9 mouse cellular contexts compared by ENCODE assay signal in genomic region chr2:84775665-84776064, GRCm38 (mm10). TPM values are rescaled to one million over a fixed set of nuclear protein-coding genes. Genes with fewer than 3 reads are reported as not detected.
A peak's percentile ranks its signal among the peaks of the same experiment; 100 is the strongest.
DNase-seq lines count a peak whose midpoint lies in the region; ATAC-seq lines count a peak whose summit lies in the region.
"Had no signal": no experiment of that assay in that cellular context is flagged by ENCODE, and none has a peak within 500 bp of the region (broad histone marks: within the 10 kb centered on the region; RNA-seq: fewer than 3 reads in every experiment).

No protein-coding gene starts in this region.

- no peak overlapping the region for H3K27ac ChIP-seq in heart, embryonic 12.5 days (ENCODE audit: poor library complexity, severe bottlenecking)
- H3K27ac ChIP-seq in midbrain, embryonic 13.5 days = peak overlapping the region; percentile 70
- H3K27ac ChIP-seq in midbrain, embryonic 16.5 days (ENCODE audit: low read length) = no peak overlapping the region
- peak overlapping the region; percentile 67 for H3K27ac ChIP-seq in intestine, embryonic 15.5 days

- no peaks in the 10 kb centered on the region for H3K9me3 ChIP-seq in heart, embryonic 12.5 days (replicated peaks)
- no peaks in the 10 kb centered on the region for H3K9me3 ChIP-seq in midbrain, embryonic 13.5 days
- no peaks in the 10 kb centered on the region for H3K9me3 ChIP-seq in midbrain, embryonic 16.5 days (replicated peaks; ENCODE audit: control insufficient read depth, low read length, poor library complexity, severe bottlenecking)
- H3K9me3 ChIP-seq in intestine, embryonic 15.5 days = no peaks in the 10 kb centered on the region

- H3K27me3 ChIP-seq in heart, embryonic 12.5 days (replicated peaks) = peaks cover 5% of the 10 kb centered on the region
- H3K27me3 ChIP-seq in midbrain, embryonic 13.5 days = no peaks in the 10 kb centered on the region
- H3K27me3 ChIP-seq in midbrain, embryonic 16.5 days (ENCODE audit: control insufficient read depth, insufficient read depth, low read depth, low read length) = no peaks in the 10 kb centered on the region
- H3K27me3 ChIP-seq in intestine, embryonic 15.5 days (replicated peaks) = no peaks in the 10 kb centered on the region

- no peaks in the 10 kb centered on the region; the same call in 1 of the 2 replicates for H3K36me3 ChIP-seq in heart, embryonic 12.5 days
- H3K36me3 ChIP-seq in midbrain, embryonic 13.5 days = no peaks in the 10 kb centered on the region
- no peaks in the 10 kb centered on the region for H3K36me3 ChIP-seq in midbrain, embryonic 16.5 days (ENCODE audit: control insufficient read depth, insufficient read depth, low read length)
- H3K36me3 ChIP-seq in intestine, embryonic 15.5 days = no peaks in the 10 kb centered on the region

- 86% methylated on average over 6 of the region's 6 CpGs for WGBS in heart, embryonic 12.5 days
- WGBS in midbrain, embryonic 13.5 days = 83% methylated on average over 6 of the region's 6 CpGs
- WGBS in midbrain, embryonic 16.5 days = 83% methylated on average over 6 of the region's 6 CpGs
- WGBS in intestine, embryonic 15.5 days = 74% methylated on average over 6 of the region's 6 CpGs

- H3K9ac ChIP-seq in heart, embryonic 12.5 days = no peak overlapping the region
- H3K9ac ChIP-seq in midbrain, embryonic 13.5 days (replicated peaks) = no peak overlapping the region
- H3K9ac ChIP-seq in midbrain, embryonic 16.5 days (ENCODE audit: low read depth, low read length) = no peak overlapping the region
- no peak overlapping the region for H3K9ac ChIP-seq in intestine, embryonic 15.5 days

- peaks cover 13% of the 10 kb centered on the region for H3K4me1 ChIP-seq in heart, embryonic 12.5 days (replicated peaks)
- H3K4me1 ChIP-seq in midbrain, embryonic 13.5 days (replicated peaks) = peaks cover 20% of the 10 kb centered on the region
- H3K4me1 ChIP-seq in midbrain, embryonic 16.5 days (ENCODE audit: control insufficient read depth, insufficient read depth, low read length) = peaks cover 9% of the 10 kb centered on the region
- H3K4me1 ChIP-seq in intestine, embryonic 15.5 days (replicated peaks) = peaks cover 8% of the 10 kb centered on the region; the same call in 1 of the 2 replicates

- ATAC-seq in heart, embryonic 12.5 days (ENCODE audit: insufficient number of reproducible peaks, low FRiP score) = no peak
- ATAC-seq in midbrain, embryonic 13.5 days = no peak
- no peak for ATAC-seq in midbrain, embryonic 16.5 days
- no peak for ATAC-seq in intestine, embryonic 15.5 days
- ATAC-seq in activated CD4-positive, CD25-positive, alpha-beta regulatory T cell, adult 4 months = no peak

- peak; percentile 61 to 66 for DNase-seq in heart, adult 18-20 months
- DNase-seq in embryo, embryonic 10 days (ENCODE audit: low spot score) = no peak
- no peak for DNase-seq in ovary, postnatal 10 days (ENCODE audit: low spot score)

- H3K4me2 ChIP-seq in heart, embryonic 12.5 days = no peak overlapping the region
- H3K4me2 ChIP-seq in midbrain, embryonic 13.5 days (replicated peaks) = no peak overlapping the region
- no peak overlapping the region for H3K4me2 ChIP-seq in midbrain, embryonic 16.5 days (ENCODE audit: low read length)
- no peak overlapping the region for H3K4me2 ChIP-seq in intestine, embryonic 15.5 days (replicated peaks)

- H3K4me3 ChIP-seq in heart, embryonic 12.5 days = no peak overlapping the region
- H3K4me3 ChIP-seq in midbrain, embryonic 13.5 days (replicated peaks) = no peak overlapping the region
- no peak overlapping the region for H3K4me3 ChIP-seq in midbrain, embryonic 16.5 days (ENCODE audit: low read depth, low read length)
- H3K4me3 ChIP-seq in intestine, embryonic 15.5 days (replicated peaks) = no peak overlapping the region

RNA-seq across cellular contexts. Expression of gene Serping1, which starts 0.4 kb away (rescaled TPM):
- total RNA-seq in heart, adult 18-20 months (2021) = 10 to 100 TPM; 64.0 to 71.6 TPM
- polyA plus RNA-seq in heart, embryonic 12.5 days (2016; fragmentation: Nextera tagmentation; extraction: Ambion mirVana) = 32.2 and 32.8 TPM in 2 replicates
- polyA plus RNA-seq in midbrain, embryonic 13.5 days (2015; fragmentation: Nextera tagmentation; extraction: Ambion mirVana) = 32.6 and 33.1 TPM in 2 replicates
- polyA plus RNA-seq in midbrain, embryonic 16.5 days (2015; fragmentation: Nextera tagmentation; extraction: Ambion mirVana) = 28.3 and 29.0 TPM in 2 replicates
- polyA plus RNA-seq in intestine, embryonic 15.5 days (2015; fragmentation: Nextera tagmentation; extraction: Ambion mirVana) = 59.7 and 60.5 TPM in 2 replicates
- not detected for polyA plus RNA-seq in activated CD4-positive, CD25-positive, alpha-beta regulatory T cell, adult 4 months (2017; shearing (Covaris generic))

RNA-seq across cellular contexts. Expression of gene Ube2l6, which starts 23.0 kb away (rescaled TPM):
- total RNA-seq in heart, adult 18-20 months (2021) = 10 to 100 TPM; 30.0 to 33.2 TPM
- polyA plus RNA-seq in heart, embryonic 12.5 days (2016; fragmentation: Nextera tagmentation; extraction: Ambion mirVana) = 90.0 and 95.3 TPM in 2 replicates
- polyA plus RNA-seq in midbrain, embryonic 13.5 days (2015; fragmentation: Nextera tagmentation; extraction: Ambion mirVana) = 15.6 and 16.6 TPM in 2 replicates
- 22.9 and 23.4 TPM in 2 replicates for polyA plus RNA-seq in midbrain, embryonic 16.5 days (2015; fragmentation: Nextera tagmentation; extraction: Ambion mirVana)
- 46.5 TPM in 2 replicates for polyA plus RNA-seq in intestine, embryonic 15.5 days (2015; fragmentation: Nextera tagmentation; extraction: Ambion mirVana)
- polyA plus RNA-seq in activated CD4-positive, CD25-positive, alpha-beta regulatory T cell, adult 4 months (2017; shearing (Covaris generic)) = 10 to 100 TPM; 71.4 to 83.0 TPM

RNA-seq across cellular contexts. Expression of gene Gm19426, which starts 32.2 kb away (rescaled TPM):
- total RNA-seq in heart, adult 18-20 months (2021) = 1 to 10 TPM in 1 of 2 experiments, under 1 TPM in 1; 0.98 to 1.7 TPM
- polyA plus RNA-seq in heart, embryonic 12.5 days (2016; fragmentation: Nextera tagmentation; extraction: Ambion mirVana) = 8.5 and 9.2 TPM in 2 replicates
- 7.9 and 8.1 TPM in 2 replicates for polyA plus RNA-seq in midbrain, embryonic 13.5 days (2015; fragmentation: Nextera tagmentation; extraction: Ambion mirVana)
- 4.3 and 4.8 TPM in 2 replicates for polyA plus RNA-seq in midbrain, embryonic 16.5 days (2015; fragmentation: Nextera tagmentation; extraction: Ambion mirVana)
- polyA plus RNA-seq in intestine, embryonic 15.5 days (2015; fragmentation: Nextera tagmentation; extraction: Ambion mirVana) = 5.5 and 6.1 TPM in 2 replicates
- not detected for polyA plus RNA-seq in activated CD4-positive, CD25-positive, alpha-beta regulatory T cell, adult 4 months (2017; shearing (Covaris generic))

RNA-seq across cellular contexts. Expression of gene Ypel4, which starts 41.8 kb away (rescaled TPM):
- total RNA-seq in heart, adult 18-20 months (2021) = under 1 TPM; 0.20 to 0.23 TPM
- 10.0 and 11.5 TPM in 2 replicates for polyA plus RNA-seq in heart, embryonic 12.5 days (2016; fragmentation: Nextera tagmentation; extraction: Ambion mirVana)
- 30.7 and 32.0 TPM in 2 replicates for polyA plus RNA-seq in midbrain, embryonic 13.5 days (2015; fragmentation: Nextera tagmentation; extraction: Ambion mirVana)
- 27.7 and 28.1 TPM in 2 replicates for polyA plus RNA-seq in midbrain, embryonic 16.5 days (2015; fragmentation: Nextera tagmentation; extraction: Ambion mirVana)
- polyA plus RNA-seq in intestine, embryonic 15.5 days (2015; fragmentation: Nextera tagmentation; extraction: Ambion mirVana) = 5.1 and 6.0 TPM in 2 replicates
- 1 to 10 TPM in 1 of 2 experiments, under 1 TPM in 1; 0.64 to 1.1 TPM for polyA plus RNA-seq in activated CD4-positive, CD25-positive, alpha-beta regulatory T cell, adult 4 months (2017; shearing (Covaris generic))

RNA-seq across cellular contexts. Expression of gene Smtnl1, which starts 46.8 kb away (rescaled TPM):
- not detected for total RNA-seq in heart, adult 18-20 months (2021)
- polyA plus RNA-seq in heart, embryonic 12.5 days (2016; fragmentation: Nextera tagmentation; extraction: Ambion mirVana) = 0.17 and 0.43 TPM in 2 replicates
- not detected in 2 replicates for polyA plus RNA-seq in midbrain, embryonic 13.5 days (2015; fragmentation: Nextera tagmentation; extraction: Ambion mirVana)
- not detected in 2 replicates for polyA plus RNA-seq in midbrain, embryonic 16.5 days (2015; fragmentation: Nextera tagmentation; extraction: Ambion mirVana)
- 0.08 and 0.13 TPM in 2 replicates for polyA plus RNA-seq in intestine, embryonic 15.5 days (2015; fragmentation: Nextera tagmentation; extraction: Ambion mirVana)
- not detected for polyA plus RNA-seq in activated CD4-positive, CD25-positive, alpha-beta regulatory T cell, adult 4 months (2017; shearing (Covaris generic))
- total RNA-seq: left cerebral cortex, adult 8-10 months had no signal

Comparison
In these comparisons a context has a peak if more than half of its experiments do, and no peak if none do; other contexts are left out.
1. H3K27ac ChIP-seq: peak in midbrain, embryonic 13.5 days (single experiment) and intestine, embryonic 15.5 days (single experiment); none in heart, embryonic 12.5 days (single experiment) and midbrain, embryonic 16.5 days (single experiment).
2. DNase-seq: peak in heart, adult 18-20 months (2 of 2); none in embryo, embryonic 10 days (single experiment) and ovary, postnatal 10 days (single experiment).
3. RNA of gene Serping1, which starts 0.4 kb away (polyA plus RNA-seq): 59.7 to 60.5 TPM in intestine, embryonic 15.5 days, 32.6 to 33.1 TPM in midbrain, embryonic 13.5 days, 32.2 to 32.8 TPM in heart, embryonic 12.5 days and 28.3 to 29.0 TPM in midbrain, embryonic 16.5 days; not detected in activated CD4-positive, CD25-positive, alpha-beta regulatory T cell, adult 4 months; every median in the first group is over 10 times any median in the second.